8 mouse cellular contexts compared by ENCODE assay signal in the genomic region with DNA sequence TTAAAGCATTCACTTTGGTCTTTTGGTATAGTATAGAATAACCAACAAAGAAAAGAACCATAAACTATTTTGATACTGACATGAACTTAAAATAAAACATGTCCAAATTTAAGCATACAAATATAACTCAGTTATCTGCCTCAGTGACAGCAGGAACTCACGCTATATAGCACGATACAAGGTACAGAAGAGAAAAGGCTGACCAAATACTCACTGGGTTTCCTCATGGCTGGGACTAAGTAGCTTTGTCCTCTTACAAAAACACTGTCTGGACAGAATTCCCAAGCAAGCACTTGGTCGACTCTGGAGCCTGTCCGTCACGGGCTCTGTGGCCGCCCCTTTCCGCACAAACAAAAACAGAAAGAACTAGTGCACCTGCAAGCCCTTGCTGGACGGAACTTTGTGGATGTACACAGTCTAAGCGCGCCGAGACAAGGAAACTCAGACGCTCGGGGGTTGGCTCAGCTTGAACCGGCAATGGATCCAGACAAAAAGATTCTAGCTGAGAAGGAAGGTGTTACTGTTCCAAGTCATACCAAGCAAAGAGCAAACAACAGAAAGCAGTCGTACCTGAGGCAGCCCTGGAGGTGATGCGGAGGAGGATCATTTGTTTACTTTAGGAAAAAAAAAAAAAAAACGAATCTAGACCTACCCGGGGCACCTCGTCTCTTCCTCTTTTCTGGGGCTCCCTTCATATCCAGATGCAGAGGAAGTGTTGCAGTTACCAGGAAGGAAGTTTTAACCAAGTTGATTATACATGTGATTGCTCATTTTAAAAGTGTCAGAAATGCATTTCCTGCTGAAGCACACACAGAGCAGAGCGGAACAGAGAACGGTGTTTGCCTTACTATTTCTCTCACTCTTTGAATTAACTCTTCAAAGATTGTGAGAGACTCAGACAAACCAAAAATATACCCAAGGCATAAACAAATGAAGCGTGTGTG. TPM values are rescaled to one million over a fixed set of nuclear protein-coding genes. Genes with fewer than 3 reads are reported as not detected.
A peak's percentile ranks its signal among the peaks of the same experiment; 100 is the strongest.
DNase-seq lines count a peak whose midpoint lies in the region; ATAC-seq lines count a peak whose summit lies in the region.

A gene (minus strand): TSS at position 712 of the 944 bp plus-strand sequence.

- peak within 1 kb of the TSS; percentile 11; the same call in 1 of the 2 replicates for H3K9ac ChIP-seq in intestine, embryonic 16.5 days (ENCODE audit: low read depth, low read length)
- H3K9ac ChIP-seq in forebrain, embryonic 15.5 days (replicated peaks): no peak within 1 kb of the TSS

- H3K36me3 ChIP-seq in intestine, embryonic 16.5 days (ENCODE audit: control insufficient read depth, insufficient read depth, low read length): no peaks in the 10 kb centered on the region
- H3K36me3 ChIP-seq in forebrain, embryonic 15.5 days: no peaks in the 10 kb centered on the region

- WGBS in intestine, embryonic 16.5 days: 40% methylated on average over 22 of the region's 22 CpGs
- 67% methylated on average over 22 of the region's 22 CpGs for WGBS in forebrain, embryonic 15.5 days

- no peaks in the 10 kb centered on the region for H3K27me3 ChIP-seq in intestine, embryonic 16.5 days (replicated peaks; ENCODE audit: control insufficient read depth, insufficient read depth, low read length)
- no peaks in the 10 kb centered on the region for H3K27me3 ChIP-seq in forebrain, embryonic 15.5 days

- H3K4me3 ChIP-seq in intestine, embryonic 16.5 days (ENCODE audit: low read length): peak within 1 kb of the TSS; percentile 33
- no peak within 1 kb of the TSS for H3K4me3 ChIP-seq in forebrain, embryonic 15.5 days

- no peak within 1 kb of the TSS for H3K27ac ChIP-seq in intestine, embryonic 16.5 days (ENCODE audit: low read length)
- no peak within 1 kb of the TSS for H3K27ac ChIP-seq in forebrain, embryonic 15.5 days (replicated peaks)

- DNase-seq in layer of hippocampus, adult 9-11 months: peak; percentile 16
- DNase-seq in layer of hippocampus, postnatal 25 days (ENCODE audit: extremely low spot score in 1 of 2, low spot score in 1 of 2): no peak
- peak; percentile 36 for DNase-seq in c-Kit-positive CD71-positive TER-119-negative erythroid progenitor cells, embryonic 14.5 days (ENCODE audit: low read depth)
- DNase-seq in lung, postnatal 10 days: peak; percentile 27
- DNase-seq in thymus, postnatal 0 days (ENCODE audit: low spot score): peak; percentile 75
- no peak for DNase-seq in right cerebral cortex, postnatal 4 days

- peak within 1 kb of the TSS; percentile 40 for H3K4me2 ChIP-seq in intestine, embryonic 16.5 days (ENCODE audit: low read depth, low read length)
- no peak within 1 kb of the TSS for H3K4me2 ChIP-seq in forebrain, embryonic 15.5 days (replicated peaks)

- H3K9me3 ChIP-seq in intestine, embryonic 16.5 days (ENCODE audit: control insufficient read depth, low read length): no peaks in the 10 kb centered on the region
- no peaks in the 10 kb centered on the region for H3K9me3 ChIP-seq in forebrain, embryonic 15.5 days

- H3K4me1 ChIP-seq in intestine, embryonic 16.5 days (ENCODE audit: control insufficient read depth, insufficient read depth, low read length): no peaks in the 10 kb centered on the region
- H3K4me1 ChIP-seq in forebrain, embryonic 15.5 days: peaks cover 15% of the 10 kb centered on the region

- ATAC-seq in intestine, embryonic 16.5 days: peak; percentile 60
- no peak for ATAC-seq in forebrain, embryonic 15.5 days (replicated peaks)

RNA-seq across cellular contexts. Expression of the gene that starts here (rescaled TPM):
- 1 to 10 TPM; 4.4 to 4.6 TPM for total RNA-seq in layer of hippocampus, postnatal 25 days (2021)
- polyA plus RNA-seq in intestine, embryonic 16.5 days (2015; fragmentation: Nextera tagmentation; extraction: Ambion mirVana): 2.1 and 2.2 TPM in 2 replicates
- 24.4 and 25.3 TPM in 2 replicates for polyA plus RNA-seq in thymus, postnatal 0 days (2015; fragmentation: Nextera tagmentation; extraction: Ambion mirVana)
- polyA plus RNA-seq in forebrain, embryonic 15.5 days (2015; fragmentation: Nextera tagmentation; extraction: Ambion mirVana): 0.78 and 0.97 TPM in 2 replicates

Comparison
In these comparisons a context has a peak if more than half of its experiments do, and no peak if none do; other contexts are left out.
1. DNase-seq: peak in layer of hippocampus, adult 9-11 months (single experiment), c-Kit-positive CD71-positive TER-119-negative erythroid progenitor cells, embryonic 14.5 days (single experiment), lung, postnatal 10 days (single experiment) and thymus, postnatal 0 days (single experiment); none in layer of hippocampus, postnatal 25 days (0 of 2) and right cerebral cortex, postnatal 4 days (single experiment).